Mouse (Mus musculus): ENCODE measurements around the gene Iqgap1.

DNA sequence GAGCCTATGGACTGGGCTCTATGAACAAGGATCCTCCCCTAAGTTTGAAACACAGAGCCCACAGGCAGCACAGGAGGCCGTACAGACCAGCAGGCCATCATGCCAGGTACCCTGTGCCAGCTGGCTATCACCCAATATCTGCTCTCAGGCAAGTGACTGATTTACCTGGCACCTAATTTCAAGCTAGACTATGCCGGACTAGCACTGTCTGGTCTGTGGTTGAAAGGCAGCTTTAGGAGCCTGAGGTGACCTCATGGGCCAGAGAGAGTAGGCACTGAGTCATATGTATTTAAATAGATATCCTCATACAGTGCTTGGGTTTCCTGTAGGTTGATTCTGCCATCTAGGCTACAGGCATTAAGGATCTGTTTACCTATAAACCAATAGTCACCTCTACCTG lies 72.2 kb downstream of the Iqgap1 start:
- TF ChIP-seq CTCF (IDR thresholded peaks at IDR 0.05): no peak
- no peak for TF ChIP-seq POLR2A (IDR thresholded peaks at IDR 0.05; ENCODE audit: insufficient read depth, low read depth, low read length)
- TF ChIP-seq EP300 (IDR thresholded peaks at IDR 0.05; ENCODE audit: insufficient read depth, low read depth, low read length): no peak
